Mouse (Mus musculus) retina, postnatal 7 days (tissue): ENCODE measurements around the gene Adipor1.
"Not testable (repeated sequence)": the region's sequence is repeated elsewhere in the genome, so short reads cannot be mapped to it uniquely, and the experiment has no call there.

Experiments
- DNase-seq: peaks from one replicate; pipeline ENCODE4 v3.0.0-alpha.2; 2012; ENCODE audit warnings: low read depth, low spot score

The Adipor1 gene

DNA sequence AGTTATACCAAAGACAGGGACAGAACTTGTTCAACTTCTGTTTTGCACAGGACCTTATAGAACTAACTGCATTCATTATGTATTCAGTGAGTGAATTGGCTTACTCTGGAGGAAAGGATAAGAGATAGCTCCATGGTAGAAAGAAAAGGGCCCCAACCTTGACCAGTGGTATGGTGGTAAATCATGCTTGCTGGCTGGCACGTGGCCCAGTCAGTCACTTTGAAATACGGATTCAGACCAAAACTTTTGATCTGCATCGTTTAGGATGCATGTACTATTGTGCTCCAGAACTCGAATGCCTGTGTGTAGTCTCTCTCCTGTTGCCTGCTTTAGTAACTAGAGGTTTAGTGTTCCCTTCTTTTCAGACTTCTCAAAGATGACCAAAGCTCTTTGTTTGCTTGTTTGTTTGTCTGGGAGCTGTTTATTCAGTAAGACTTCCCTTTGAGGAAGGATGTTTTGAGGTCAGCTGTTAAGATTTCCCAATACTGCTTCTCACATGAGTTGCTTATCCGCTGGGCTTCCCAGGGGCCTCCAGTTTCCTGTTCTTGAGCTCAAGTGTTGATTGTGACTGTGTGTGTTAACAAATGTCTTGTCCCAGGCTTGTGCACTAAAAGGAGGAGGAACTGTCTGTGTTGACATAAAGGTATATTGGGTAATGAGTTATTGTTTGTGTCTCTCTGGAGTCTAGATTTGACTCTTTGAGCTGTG is 4.7 kb downstream of the Adipor1 start:
- no peak for DNase-seq

GRCm38 (mm10) chr1:134423911-134424310 is 8.7 kb downstream of the Adipor1 start:
- DNase-seq = no peak

GRCm38 (mm10) chr1:134426289-134426688 is 11.1 kb downstream of the Adipor1 start:
- no peak for DNase-seq

GRCm38 (mm10) chr1:134433002-134433401 is 17.8 kb downstream of the Adipor1 start:
- no peak for DNase-seq

- no peak for DNase-seq
Measured at GRCm38 (mm10) chr1:134433473-134433872, 18.3 kb downstream of the Adipor1 start.

GRCm38 (mm10) chr1:134435414-134435813 is 20.2 kb downstream of the Adipor1 start:
- no peak for DNase-seq

DNA sequence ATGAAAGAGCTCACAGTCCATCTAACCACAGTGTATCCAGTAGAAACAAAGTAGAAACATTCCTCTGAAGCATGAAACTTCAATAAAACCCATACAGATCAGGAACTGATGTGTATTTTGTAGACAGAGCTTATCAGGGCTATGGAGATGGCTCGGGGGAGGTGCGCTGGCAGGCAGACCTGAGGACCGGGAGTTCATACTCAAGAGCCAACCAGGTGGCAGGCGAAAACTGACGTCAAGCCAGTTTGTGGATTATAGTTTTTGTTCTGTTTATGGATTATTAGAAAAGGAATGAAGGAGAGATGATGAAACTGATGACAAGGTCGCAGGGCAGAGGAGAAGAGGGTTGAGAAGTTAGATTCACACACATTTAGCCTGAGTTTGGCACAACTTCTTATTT is 25.3 kb downstream of the Adipor1 start:
- DNase-seq = no peak

DNA sequence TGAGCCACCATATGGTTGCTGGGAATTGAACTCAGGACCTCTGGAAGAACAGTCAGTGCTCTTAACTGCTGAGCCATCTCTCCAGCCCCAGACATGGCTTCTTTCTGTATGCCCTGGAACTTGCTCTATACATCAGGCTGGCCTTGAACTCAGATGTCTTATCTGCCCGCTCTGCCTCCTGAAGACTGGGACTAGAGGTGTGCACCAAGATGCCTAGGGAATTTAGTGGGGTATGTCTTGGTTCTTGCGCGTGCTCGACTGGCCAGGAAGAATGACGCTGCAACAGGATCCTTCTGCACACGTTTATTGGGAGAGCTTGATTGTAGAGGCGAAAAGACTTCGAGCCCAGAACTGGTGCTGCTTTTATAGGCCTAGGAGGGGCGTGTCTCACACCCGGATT is 26.6 kb downstream of the Adipor1 start:
- DNase-seq = not testable (repeated sequence)

DNA sequence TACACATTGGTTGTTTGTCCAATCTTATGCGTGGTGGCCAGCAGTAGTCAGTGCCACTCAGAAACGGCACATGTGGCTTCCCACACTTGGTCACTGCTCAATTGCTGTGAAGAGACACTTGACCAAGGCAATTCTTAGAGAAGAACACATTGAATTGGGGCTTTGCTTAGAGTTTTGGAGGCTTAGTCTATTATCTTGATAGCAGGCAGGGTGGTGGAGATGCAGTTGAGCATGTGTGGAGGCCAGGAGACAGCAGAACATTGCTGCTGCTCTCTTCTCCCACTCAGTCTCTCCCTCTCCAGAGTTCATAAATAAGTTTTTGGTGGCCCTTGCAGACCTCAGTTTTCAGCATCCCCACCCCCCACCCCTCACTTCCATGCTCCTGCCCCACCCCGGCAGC is 27.2 kb downstream of the Adipor1 start:
- DNase-seq = no peak

DNA sequence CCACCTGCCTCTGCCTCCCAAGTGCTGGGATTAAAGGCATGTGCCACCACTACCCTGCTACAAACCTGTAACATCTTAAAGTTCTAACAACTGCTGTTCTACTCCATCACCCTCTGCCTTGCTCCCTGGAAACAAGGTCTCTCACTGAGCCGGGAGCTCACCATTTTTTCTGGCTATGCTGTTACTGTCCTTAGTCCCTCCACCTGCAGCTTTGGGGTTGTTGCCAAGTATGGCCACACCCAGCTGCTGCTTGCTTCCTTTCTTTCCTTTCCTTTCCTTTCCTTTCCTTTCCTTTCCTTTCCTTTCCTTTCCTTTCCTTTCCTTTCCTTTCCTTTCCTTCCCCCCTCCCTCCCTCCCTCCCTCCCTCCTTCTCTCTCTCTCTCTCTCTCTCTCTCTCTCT is 28.1 kb downstream of the Adipor1 start:
- DNase-seq = not testable (repeated sequence)

- DNase-seq = no peak
Measured at GRCm38 (mm10) chr1:134445418-134445817, 30.2 kb downstream of the Adipor1 start.

- DNase-seq = not testable (repeated sequence)
Measured at GRCm38 (mm10) chr1:134448537-134448936, 33.4 kb downstream of the Adipor1 start.

- no peak for DNase-seq
Measured at GRCm38 (mm10) chr1:134450201-134450600, 35.0 kb downstream of the Adipor1 start.

GRCm38 (mm10) chr1:134450986-134451385 is 35.8 kb downstream of the Adipor1 start:
- DNase-seq = peak; percentile 31

GRCm38 (mm10) chr1:134454904-134455824 is 40.0 kb downstream of the Adipor1 start, which contains the start of gene Klhl12:
TSS of gene Klhl12 (plus strand) at chr1:134455531.
- DNase-seq = peak; percentile 84

DNA sequence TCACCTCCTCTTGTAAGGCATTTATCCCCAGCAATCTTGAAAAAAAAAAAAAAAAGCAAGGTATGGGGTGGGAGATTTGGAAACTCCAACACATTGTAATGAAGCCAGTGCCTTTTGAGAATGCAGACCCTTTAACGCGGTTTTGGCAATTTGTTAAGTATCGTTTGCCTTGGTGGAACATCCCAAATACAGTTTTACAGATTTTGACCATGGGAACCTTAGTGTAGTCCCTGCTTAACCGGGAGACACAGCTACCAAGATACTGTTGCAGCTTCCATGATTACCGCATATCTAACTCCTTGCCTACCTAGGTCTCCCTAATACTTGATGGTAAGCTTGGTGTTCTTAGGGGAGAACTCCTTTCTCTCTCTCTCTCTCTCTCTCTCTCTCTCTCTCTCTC is 40.9 kb downstream of the Adipor1 start:
- no peak for DNase-seq

GRCm38 (mm10) chr1:134458139-134458727 is 43.1 kb downstream of the Adipor1 start:
- no peak for DNase-seq

DNA sequence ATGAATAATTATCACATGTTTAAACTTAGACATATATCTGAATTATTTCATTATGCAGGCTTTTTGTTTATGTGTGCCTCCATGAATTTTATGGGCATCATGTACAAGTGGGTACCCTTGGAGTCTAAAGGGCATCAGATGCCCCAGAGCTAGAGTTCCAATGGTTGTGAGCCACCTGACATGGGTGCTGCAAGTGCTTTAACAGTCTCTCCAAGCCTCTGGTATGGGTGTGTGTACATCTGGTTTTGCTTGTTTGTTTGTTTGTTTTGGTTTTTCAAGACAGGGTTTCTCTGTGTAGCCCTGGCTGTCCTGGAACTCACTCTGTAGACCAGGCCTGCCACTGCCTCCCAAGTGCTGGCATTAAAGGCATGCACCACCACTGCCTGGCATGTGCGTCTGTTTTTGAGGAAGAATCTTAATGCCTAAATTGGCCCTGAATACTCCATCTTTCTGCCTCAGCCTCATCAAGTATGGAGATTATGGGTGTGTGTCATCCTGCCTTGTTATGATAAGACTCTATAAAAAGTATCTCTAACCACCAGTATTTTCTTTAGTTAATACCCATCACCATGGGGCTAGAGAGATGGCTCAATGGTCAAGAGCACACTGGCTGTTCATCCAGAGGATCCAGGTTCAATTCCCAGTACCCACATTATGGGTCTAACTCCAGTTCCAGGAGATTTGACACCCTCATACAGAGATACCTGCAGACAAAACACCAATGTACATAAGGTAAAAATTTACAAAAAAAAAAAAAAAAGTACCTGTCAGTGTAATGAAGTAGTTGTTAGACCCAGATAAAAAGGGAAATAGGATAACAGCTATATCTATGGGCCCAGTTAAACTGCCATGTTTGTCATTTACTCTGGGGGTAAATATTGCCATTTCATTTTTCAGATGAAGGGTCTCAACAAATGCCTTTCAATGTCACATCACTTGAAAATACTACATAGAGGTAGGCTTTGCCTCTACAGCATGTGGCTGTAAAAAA is 45.4 kb downstream of the Adipor1 start:
- no peak for DNase-seq
